ENCODE assay signal across 7 mouse cellular contexts in the genomic region with DNA sequence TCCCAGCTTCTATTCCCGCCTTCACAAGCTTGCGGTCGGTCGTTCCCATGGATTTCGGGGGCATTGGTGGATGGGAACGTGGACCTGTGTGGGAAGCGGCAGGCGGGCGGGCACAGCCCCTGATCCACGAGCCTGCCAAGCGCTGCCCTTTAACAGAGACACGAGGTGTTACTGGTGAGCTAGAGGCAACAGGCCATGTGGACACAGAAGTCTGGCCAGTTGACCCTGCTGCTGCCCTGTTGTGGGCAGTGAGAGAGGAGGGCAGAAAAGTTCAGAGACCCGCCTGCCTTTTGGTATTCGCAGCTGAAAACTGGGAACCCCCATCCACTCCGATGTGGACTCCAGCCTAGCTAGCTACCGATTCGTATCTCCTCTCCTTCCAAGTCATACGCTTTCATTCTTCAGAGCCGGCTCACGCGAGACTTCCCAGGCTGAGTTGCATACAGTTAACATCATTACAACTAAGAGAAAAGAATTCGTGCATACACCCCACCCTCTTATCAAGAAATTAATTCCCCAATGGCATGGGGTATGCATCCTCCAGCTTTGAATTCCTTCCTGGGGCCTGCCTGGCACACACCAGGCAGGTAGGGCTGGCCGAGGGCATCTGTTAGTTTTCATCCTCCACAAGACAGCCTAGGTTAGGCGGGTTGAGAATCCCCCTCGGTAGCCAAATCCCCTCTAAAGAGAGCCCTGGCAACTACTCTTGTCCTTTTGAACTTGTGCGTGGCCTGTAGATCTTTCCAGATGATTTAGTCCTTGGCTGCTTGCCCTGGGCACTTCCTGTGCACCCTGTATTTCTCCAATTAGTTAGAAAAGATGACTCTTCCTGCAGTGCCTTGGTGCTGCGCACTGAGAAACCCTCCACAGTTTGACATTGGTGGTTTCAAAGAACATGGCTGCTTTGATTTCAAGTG. TPM values are rescaled to one million over a fixed set of nuclear protein-coding genes. Genes with fewer than 3 reads are reported as not detected.
A peak's percentile ranks its signal among the peaks of the same experiment; 100 is the strongest.
DNase-seq lines count a peak whose midpoint lies in the region; ATAC-seq and TF ChIP-seq lines count a peak whose summit lies in the region.

No protein-coding gene starts in this region.

- TF ChIP-seq RAD21 in CH12.LX (IDR thresholded peaks at IDR 0.05; ENCODE audit: low read depth, low read length), result no peak

- H3K9ac ChIP-seq in CH12.LX (ENCODE audit: insufficient read depth, low read depth), result no peak overlapping the region
- H3K9ac ChIP-seq in heart, postnatal 0 days (replicated peaks; ENCODE audit: low read depth, low read length), result peak overlapping the region; percentile 55; the same call in 1 of the 2 replicates
- H3K9ac ChIP-seq in stomach, embryonic 15.5 days, result peak overlapping the region; percentile 19; the same call in 1 of the 2 replicates

- in situ Hi-C loops in CH12.LX (cut with MboI; ENCODE audit: low pct_ligation_motif_present, low pct_unique_long_range_greater_than_20kb, low sequenced_read_pairs), result loop anchor here (25.0 kb wide), 1 partner anchor 403 kb away; no protein-coding TSS in a partner anchor

- no peak for TF ChIP-seq EP300 in CH12.LX (IDR thresholded peaks at IDR 0.05; ENCODE audit: low read length)
- TF ChIP-seq EP300 in heart, postnatal 0 days (IDR thresholded peaks at IDR 0.05; ENCODE audit: low read depth), result no peak

- no peak for TF ChIP-seq CTCF in CH12.LX (conservative IDR thresholded peaks at IDR 0.05 in 1 of 2, IDR thresholded peaks at IDR 0.05 in 1 of 2; ENCODE audit: low read depth in 2 of 2, low read length in 2 of 2)
- TF ChIP-seq CTCF in heart, postnatal 0 days (IDR thresholded peaks at IDR 0.05; ENCODE audit: low read depth), result no peak

- no peak overlapping the region for H3K27ac ChIP-seq in CH12.LX (ENCODE audit: insufficient read depth, low read depth)
- peak overlapping the region; percentile 80 for H3K27ac ChIP-seq in embryonic facial prominence, embryonic 10.5 days (replicated peaks)
- peak overlapping the region; percentile 64 for H3K27ac ChIP-seq in heart, postnatal 0 days (ENCODE audit: low read depth)
- H3K27ac ChIP-seq in stomach, embryonic 15.5 days, result peak overlapping the region; percentile 87

- peaks cover 0 to 4% of the 10 kb centered on the region in 2 experiments; a peak in 2 of 4 replicates for H3K4me1 ChIP-seq in CH12.LX (ENCODE audit: control insufficient read depth in 1 of 2, insufficient read depth in 2 of 2)
- peaks cover 43% of the 10 kb centered on the region for H3K4me1 ChIP-seq in embryonic facial prominence, embryonic 10.5 days
- peaks cover 16% of the 10 kb centered on the region for H3K4me1 ChIP-seq in heart, postnatal 0 days (ENCODE audit: control insufficient read depth, insufficient read depth)
- peaks cover 28% of the 10 kb centered on the region for H3K4me1 ChIP-seq in stomach, embryonic 15.5 days

- H3K36me3 ChIP-seq in CH12.LX (replicated peaks in 1 of 2; ENCODE audit: control insufficient read depth in 1 of 2, insufficient read depth in 1 of 2, low read length in 1 of 2), result no peaks in the 10 kb centered on the region
- no peaks in the 10 kb centered on the region for H3K36me3 ChIP-seq in embryonic facial prominence, embryonic 10.5 days (replicated peaks)
- H3K36me3 ChIP-seq in heart, postnatal 0 days (replicated peaks; ENCODE audit: control insufficient read depth, insufficient read depth, low read length), result no peaks in the 10 kb centered on the region
- H3K36me3 ChIP-seq in stomach, embryonic 15.5 days, result no peaks in the 10 kb centered on the region

- 18% methylated on average over 27 of the region's 27 CpGs for WGBS in embryonic facial prominence, embryonic 10.5 days
- 11% methylated on average over 27 of the region's 27 CpGs for WGBS in heart, postnatal 0 days
- WGBS in stomach, embryonic 15.5 days, result 9% methylated on average over 27 of the region's 27 CpGs

- H3K79me2 ChIP-seq in CH12.LX (replicated peaks; ENCODE audit: control insufficient read depth, extremely low read depth, insufficient read depth, poor library complexity, severe bottlenecking), result no peaks in the 10 kb centered on the region

- H3K27me3 ChIP-seq in CH12.LX (replicated peaks), result peaks cover 86% of the 10 kb centered on the region
- H3K27me3 ChIP-seq in embryonic facial prominence, embryonic 10.5 days (replicated peaks; ENCODE audit: low read depth, poor library complexity, severe bottlenecking), result peaks cover 70% of the 10 kb centered on the region
- H3K27me3 ChIP-seq in heart, postnatal 0 days (ENCODE audit: control insufficient read depth, insufficient read depth, low read length), result 0 out of 2 replicates have a peak, but pooled peaks cover 7% of the 10 kb centered on the region
- H3K27me3 ChIP-seq in stomach, embryonic 15.5 days (replicated peaks), result no peaks in the 10 kb centered on the region

- H3K4me2 ChIP-seq in CH12.LX (ENCODE audit: insufficient read depth, low read depth, poor library complexity, severe bottlenecking), result peak overlapping the region; percentile 63
- peak overlapping the region; percentile 80 for H3K4me2 ChIP-seq in heart, postnatal 0 days (ENCODE audit: low read depth, low read length)
- H3K4me2 ChIP-seq in stomach, embryonic 15.5 days, result peak overlapping the region; percentile 91

- ATAC-seq in heart, postnatal 0 days (ENCODE audit: insufficient read depth, low read depth), result peak; percentile 27
- peak; percentile 47; the same call in 1 of the 2 replicates for ATAC-seq in stomach, embryonic 15.5 days (ENCODE audit: insufficient read depth, low FRiP score, low read depth)

- no peak overlapping the region for H3K4me3 ChIP-seq in CH12.LX (replicated peaks in 1 of 3; ENCODE audit: low read depth in 2 of 3, low read length in 2 of 3, poor library complexity in 1 of 3)
- H3K4me3 ChIP-seq in embryonic facial prominence, embryonic 10.5 days, result peak overlapping the region; percentile 62
- H3K4me3 ChIP-seq in heart, postnatal 0 days (ENCODE audit: low read depth, low read length), result peak overlapping the region; percentile 41
- H3K4me3 ChIP-seq in stomach, embryonic 15.5 days (replicated peaks), result peak overlapping the region; percentile 41

- dilution Hi-C loops in CH12.LX (cut with MboI; ENCODE audit: extremely low pct_ligation_motif_present, extremely low pct_unique_long_range_greater_than_20kb, low sequenced_read_pairs), result no loop called here

- DNase-seq in CH12.LX (ENCODE audit: extremely low read depth) (no peak), MEL-GATA-1-ER (ENCODE audit: extremely low read depth, low read depth) (peak; percentile 80)
- peak; percentile 27 for DNase-seq in embryonic facial prominence, embryonic 10.5 days (ENCODE audit: low spot score)
- no peak for DNase-seq in heart, postnatal 0 days (ENCODE audit: low spot score)
- DNase-seq in kidney, postnatal 25 days, result peak; percentile 78 to 81
- peak; percentile 52 for DNase-seq in lung, postnatal 36 days

- no peaks in the 10 kb centered on the region for H3K9me3 ChIP-seq in CH12.LX (replicated peaks; ENCODE audit: low read length)
- H3K9me3 ChIP-seq in embryonic facial prominence, embryonic 10.5 days, result no peaks in the 10 kb centered on the region
- no peaks in the 10 kb centered on the region for H3K9me3 ChIP-seq in heart, postnatal 0 days (replicated peaks; ENCODE audit: control insufficient read depth, low read length)
- H3K9me3 ChIP-seq in stomach, embryonic 15.5 days, result no peaks in the 10 kb centered on the region

- no peak for TF ChIP-seq POLR2A in CH12.LX (IDR thresholded peaks at IDR 0.05; ENCODE audit: low read depth, low read length)

TF ChIP-seq in CH12.LX, 34 proteins besides CTCF, POLR2A, EP300 and RAD21:
- no peak for TF ChIP-seq NELFE (IDR thresholded peaks at IDR 0.05; ENCODE audit: low read depth, low read length)
- TF ChIP-seq MAZ (IDR thresholded peaks at IDR 0.05; ENCODE audit: low read depth, low read length), result no peak
- no peak for TF ChIP-seq PAX5 (IDR thresholded peaks at IDR 0.05; ENCODE audit: low read length)
- TF ChIP-seq ZNF384 (IDR thresholded peaks at IDR 0.05; ENCODE audit: low read depth, low read length), result no peak
- no peak for TF ChIP-seq E2F4 (IDR thresholded peaks at IDR 0.05; ENCODE audit: insufficient replicate concordance, low read depth, low read length)
- TF ChIP-seq MYC (IDR thresholded peaks at IDR 0.05; ENCODE audit: low read depth, low read length), result no peak
- no peak for TF ChIP-seq SMC3 (IDR thresholded peaks at IDR 0.05; ENCODE audit: low read depth, low read length)
- TF ChIP-seq NRF1 (IDR thresholded peaks at IDR 0.05; ENCODE audit: low read depth, low read length), result no peak
- TF ChIP-seq KAT2A (IDR thresholded peaks at IDR 0.05; ENCODE audit: insufficient replicate concordance, low read length), result no peak
- no peak for TF ChIP-seq RCOR1 (conservative IDR thresholded peaks at IDR 0.05; ENCODE audit: low read depth, low read length)
TF ChIP-seq in CH12.LX: peak in this region for 0.

RNA-seq across cellular contexts. Expression of a gene that starts 1.1 kb away (rescaled TPM):
- total RNA-seq in CH12.LX (2012; rRNA removed) (not detected in 2 replicates), CH12.LX (2014; rRNA removed) (not detected in 2 replicates)
- polyA plus RNA-seq in CH12.LX (2012; ENCODE audit: insufficient read length, low read depth), result not detected in 2 replicates
- 0.38 and 0.79 TPM in 2 replicates for polyA plus RNA-seq in embryonic facial prominence, embryonic 10.5 days (2016; fragmentation: Nextera tagmentation; extraction: Ambion mirVana)
- 3.2 TPM in 1 of 2 replicates, not detected in the other for total RNA-seq in heart, postnatal 0 days (2014; rRNA removed; ENCODE audit: low replicate concordance)
- 0.07 and 0.11 TPM in 2 replicates for polyA plus RNA-seq in heart, postnatal 0 days (2015; fragmentation: Nextera tagmentation; extraction: Ambion mirVana)
- 1.7 and 1.8 TPM in 2 replicates for polyA plus RNA-seq in stomach, embryonic 15.5 days (2015; fragmentation: Nextera tagmentation; extraction: Ambion mirVana)

RNA-seq across cellular contexts. Expression of a gene that starts 12.3 kb away (rescaled TPM):
- total RNA-seq in CH12.LX (2012; rRNA removed) (not detected in 2 replicates), CH12.LX (2014; rRNA removed) (not detected in 2 replicates)
- polyA plus RNA-seq in CH12.LX (2012; ENCODE audit: insufficient read length, low read depth), result not detected in 2 replicates
- 0.74 and 0.91 TPM in 2 replicates for polyA plus RNA-seq in embryonic facial prominence, embryonic 10.5 days (2016; fragmentation: Nextera tagmentation; extraction: Ambion mirVana)
- 5.4 and 6.1 TPM in 2 replicates for total RNA-seq in heart, postnatal 0 days (2014; rRNA removed; ENCODE audit: low replicate concordance)
- 6.2 and 6.5 TPM in 2 replicates for polyA plus RNA-seq in heart, postnatal 0 days (2015; fragmentation: Nextera tagmentation; extraction: Ambion mirVana)
- 2.2 and 2.4 TPM in 2 replicates for polyA plus RNA-seq in stomach, embryonic 15.5 days (2015; fragmentation: Nextera tagmentation; extraction: Ambion mirVana)

Comparison
In these comparisons a context has a peak if more than half of its experiments do, and no peak if none do; other contexts are left out.
1. DNase-seq: peak in MEL-GATA-1-ER (single experiment), embryonic facial prominence, embryonic 10.5 days (single experiment), kidney, postnatal 25 days (2 of 2) and lung, postnatal 36 days (single experiment); none in CH12.LX (single experiment) and heart, postnatal 0 days (single experiment).
2. H3K4me3 ChIP-seq: peak in embryonic facial prominence, embryonic 10.5 days (single experiment), heart, postnatal 0 days (single experiment) and stomach, embryonic 15.5 days (single experiment); none in CH12.LX (0 of 3).
3. Peak in every context shown above with its lines, with median percentiles within 50 percentile points of each other: H3K4me2 ChIP-seq.